Mouse (Mus musculus): ENCODE data around the gene Wdr93.
A peak's percentile ranks its signal among the peaks of the same experiment; 100 is the strongest.

The Wdr93 gene

GRCm38 (mm10) chr7:79808561-79808960 lies 65.6 kb downstream of the Wdr93 start:
- no peak for DNase-seq

- DNase-seq: peak; percentile 86
Observed at GRCm38 (mm10) chr7:79810611-79811506, 67.9 kb downstream of the Wdr93 start, which contains the start of gene Mesp2. Gene Mesp2, plus strand, starts transcription at chr7:79810727.

GRCm38 (mm10) chr7:79813409-79813808 lies 70.4 kb downstream of the Wdr93 start:
- no peak for DNase-seq

GRCm38 (mm10) chr7:79818321-79818720 lies 75.4 kb downstream of the Wdr93 start:
- no peak for DNase-seq

- no peak for DNase-seq
Observed at GRCm38 (mm10) chr7:79819515-79819914, 76.6 kb downstream of the Wdr93 start.

- DNase-seq: no peak
Observed at GRCm38 (mm10) chr7:79819996-79820395, 77.0 kb downstream of the Wdr93 start.

- DNase-seq: no peak
Observed at GRCm38 (mm10) chr7:79822092-79822695, 79.2 kb downstream of the Wdr93 start.

- peak; percentile 67 for DNase-seq
Observed at GRCm38 (mm10) chr7:79828341-79828740, 85.4 kb downstream of the Wdr93 start.

- DNase-seq: no peak
Observed at GRCm38 (mm10) chr7:79831145-79831544, 88.2 kb downstream of the Wdr93 start.

- DNase-seq: peak; percentile 65
Observed at GRCm38 (mm10) chr7:79831585-79831984, 88.6 kb downstream of the Wdr93 start.

- no peak for DNase-seq
Observed at GRCm38 (mm10) chr7:79832980-79833379, 90.0 kb downstream of the Wdr93 start.

- DNase-seq: no peak
Observed at GRCm38 (mm10) chr7:79835196-79835595, 92.2 kb downstream of the Wdr93 start.
